Mouse (Mus musculus) hindbrain, embryonic 14.5 days (tissue): ENCODE measurements around the gene Mageb18. TPM values are rescaled to one million over a fixed set of nuclear protein-coding genes. Genes with fewer than 3 reads are reported as not detected.

Source experiments
- ATAC-seq: fragments of 200-750 bp; cut with Nextera tagmentation; 2 replicates; pipeline ENCODE4 v1.8.0; 2017; ENCODE audit warnings: moderate number of reproducible peaks, mild to moderate bottlenecking, moderate TSS enrichment, moderate library complexity; ENCODE audit not compliant: low FRiP score
- DNase-seq: peaks from one replicate; pipeline ENCODE4 v3.0.0-alpha.2; 2015; ENCODE audit warnings: low spot score
- H3K27ac ChIP-seq: fragments of 300-500 bp; sonication (generic); 2 replicates; pipeline ENCODE4 v1.5.1; 2014; ENCODE audit warnings: mild to moderate bottlenecking, moderate library complexity
- H3K27me3 ChIP-seq: fragments of 300-500 bp; sonication (generic); 2 replicates; pipeline ENCODE4 v1.6.1; 2014; ENCODE audit warnings: mild to moderate bottlenecking, low read length, mixed read lengths; ENCODE audit not compliant: control insufficient read depth, insufficient read depth
- H3K36me3 ChIP-seq: fragments of 300-500 bp; sonication (generic); replicated peaks from 2 replicates; pipeline ENCODE4 v1.6.1; 2014; ENCODE audit not compliant: control insufficient read depth, insufficient read depth
- H3K4me1 ChIP-seq: fragments of 300-500 bp; sonication (generic); replicated peaks from 2 replicates; pipeline ENCODE4 v1.6.1; 2014; ENCODE audit warnings: antibody characterized with exemption, low read length, mixed read lengths; ENCODE audit not compliant: control insufficient read depth, insufficient read depth
- H3K4me2 ChIP-seq: fragments of 300-500 bp; sonication (generic); replicated peaks from 2 replicates; pipeline ENCODE4 v1.6.1; 2014; ENCODE audit warnings: mild to moderate bottlenecking, moderate library complexity
- H3K4me3 ChIP-seq: fragments of 300-500 bp; sonication (generic); replicated peaks from 2 replicates; pipeline ENCODE4 v1.5.1; 2014; ENCODE audit warnings: mild to moderate bottlenecking, low read length
- H3K9ac ChIP-seq: fragments of 300-500 bp; sonication (generic); 2 replicates; pipeline ENCODE4 v1.6.1; 2014
- H3K9me3 ChIP-seq: fragments of 300-500 bp; sonication (generic); 2 replicates; pipeline ENCODE4 v1.6.1; 2016; ENCODE audit warnings: low read length; ENCODE audit not compliant: control insufficient read depth
- WGBS: fragments of 180-500 bp; shearing (Covaris S2); extraction: QIAGEN DNeasy Blood & Tissue Kit; methylation state at CpG from one replicate; pipeline ENCODE4 v1.1.7; 2014; 5-methylcytosine and 5-hydroxymethylcytosine counted together
- polyA plus RNA-seq: library from polyadenylated mRNA; unstranded; fragments of >200 nt; fragmentation: Nextera tagmentation; extraction: Ambion mirVana; gene quantifications from 2 replicates; pipeline ENCODE4 v1.2.1, GENCODE M21; 2014

The Mageb18 gene
- polyA plus RNA-seq, 1 experiment from 2014 or later, result not detected

DNA sequence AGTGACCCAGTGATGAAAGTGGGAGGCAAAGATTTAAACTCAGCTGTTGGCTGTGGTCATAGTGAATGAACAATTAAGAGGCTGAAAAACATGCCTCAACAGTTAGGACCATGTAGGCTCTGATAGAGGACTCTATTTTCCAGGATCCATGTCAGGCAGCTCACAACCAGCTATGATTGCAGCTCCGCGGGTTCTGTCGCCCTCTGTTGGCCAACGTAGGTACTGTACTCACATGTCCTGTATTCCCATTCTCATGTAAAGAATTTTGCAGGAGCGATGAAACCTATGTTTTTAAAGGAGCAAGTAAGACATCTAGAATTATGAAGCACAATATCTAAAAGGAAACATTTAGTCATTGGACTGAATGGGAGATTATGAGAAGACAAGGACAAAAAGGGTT is 256.4 kb downstream of the Mageb18 start:
- Histone ChIP-seq H3K4me1 (no peaks in the 10 kb centered on the region), H3K27me3 (no peaks in the 10 kb centered on the region), H3K36me3 (no peaks in the 10 kb centered on the region), H3K4me2 (no peak overlapping the region), H3K4me3 (no peak overlapping the region), H3K9ac (no peak overlapping the region), H3K27ac (no peak overlapping the region), H3K9me3 (no peaks in the 10 kb centered on the region)
- 15% methylated on average over 5 of the region's 5 CpGs for WGBS
- ATAC-seq (no peak), DNase-seq (peak; percentile 39)

DNA sequence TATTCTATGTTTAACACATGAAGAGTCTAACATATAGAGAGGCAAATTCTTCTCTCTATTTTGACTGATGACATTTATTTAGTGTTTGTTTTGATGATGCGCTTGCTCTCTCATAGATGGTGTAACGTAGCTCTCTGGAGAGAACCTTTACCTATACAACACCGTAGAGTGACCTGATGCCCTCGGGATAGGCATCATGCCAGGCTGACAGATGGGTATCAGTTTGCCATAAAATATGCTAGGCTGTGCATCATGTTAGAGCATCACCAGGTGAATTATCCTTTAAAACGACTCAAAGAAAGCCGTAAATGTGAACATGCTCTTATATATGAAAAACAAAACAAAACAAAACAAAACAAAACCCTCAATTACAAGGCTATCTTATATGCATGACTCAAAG is 258.5 kb downstream of the Mageb18 start:
- no peaks in the 10 kb centered on the region for H3K36me3 ChIP-seq
- no peaks in the 10 kb centered on the region for H3K27me3 ChIP-seq
- H3K4me1 ChIP-seq, result no peaks in the 10 kb centered on the region
- H3K4me2 ChIP-seq, result no peak overlapping the region
- WGBS, result 80% methylated on average over 6 of the region's 6 CpGs
- H3K9me3 ChIP-seq, result no peaks in the 10 kb centered on the region
- no peak overlapping the region for H3K9ac ChIP-seq
- ATAC-seq (no peak), DNase-seq (no peak)
- no peak overlapping the region for H3K27ac ChIP-seq
- H3K4me3 ChIP-seq, result no peak overlapping the region

DNA sequence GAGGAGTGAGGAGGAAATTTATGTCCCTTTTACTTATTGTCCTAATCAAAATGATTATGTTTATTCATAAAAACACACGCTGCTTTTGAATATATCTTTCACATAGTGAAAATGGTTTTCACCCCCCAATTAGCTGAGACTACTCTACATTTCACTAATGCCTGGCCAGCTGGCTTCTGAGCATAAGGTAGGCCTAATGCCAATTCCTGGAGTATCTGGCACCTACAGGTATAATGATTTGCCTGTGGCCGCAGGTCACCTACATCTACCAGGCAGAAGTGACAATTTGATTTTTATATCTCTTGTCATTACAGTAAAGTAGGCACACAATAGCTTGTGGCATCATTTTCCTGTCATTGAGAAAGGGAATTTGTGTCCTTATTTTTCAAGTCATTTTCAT is 259.8 kb downstream of the Mageb18 start:
- WGBS, result 76% methylated on average over 2 of the region's 2 CpGs
- DNase-seq (no peak), ATAC-seq (no peak)

DNA sequence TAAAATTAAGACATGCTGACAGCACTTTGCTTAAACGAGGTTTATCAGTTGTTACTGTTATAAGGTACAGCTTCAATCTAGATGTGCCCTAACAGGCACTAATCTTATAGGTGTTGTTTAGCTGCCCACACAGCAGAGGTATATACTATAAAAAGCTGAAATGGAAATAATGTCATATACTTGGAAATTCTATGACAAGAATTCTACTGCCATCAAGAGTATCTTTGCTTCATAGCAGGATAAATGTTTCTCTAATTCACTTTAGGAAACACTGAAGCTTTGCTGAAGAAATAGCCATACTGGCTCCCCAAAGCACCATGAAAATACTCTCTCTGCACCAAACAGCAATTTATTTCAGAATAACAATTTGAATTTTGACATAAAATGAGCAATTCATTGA is 265.9 kb downstream of the Mageb18 start:
- 65% methylated on average over 1 of the region's 1 CpGs for WGBS
- DNase-seq (peak; percentile 30), ATAC-seq (no peak)
- Histone ChIP-seq H3K4me2 (no peak overlapping the region), H3K4me1 (no peaks in the 10 kb centered on the region), H3K9ac (no peak overlapping the region), H3K36me3 (no peaks in the 10 kb centered on the region), H3K27ac (no peak overlapping the region), H3K27me3 (no peaks in the 10 kb centered on the region), H3K9me3 (no peaks in the 10 kb centered on the region), H3K4me3 (no peak overlapping the region)

More for the DNA sequence above, 259.8 kb downstream of the Mageb18 start:
- no peak overlapping the region for H3K9ac ChIP-seq
- H3K9me3 ChIP-seq, result no peaks in the 10 kb centered on the region
- no peak overlapping the region for H3K4me3 ChIP-seq
- H3K27ac ChIP-seq, result no peak overlapping the region
- no peak overlapping the region for H3K4me2 ChIP-seq
- H3K27me3 ChIP-seq, result no peaks in the 10 kb centered on the region
- no peaks in the 10 kb centered on the region for H3K4me1 ChIP-seq
- no peaks in the 10 kb centered on the region for H3K36me3 ChIP-seq

DNA sequence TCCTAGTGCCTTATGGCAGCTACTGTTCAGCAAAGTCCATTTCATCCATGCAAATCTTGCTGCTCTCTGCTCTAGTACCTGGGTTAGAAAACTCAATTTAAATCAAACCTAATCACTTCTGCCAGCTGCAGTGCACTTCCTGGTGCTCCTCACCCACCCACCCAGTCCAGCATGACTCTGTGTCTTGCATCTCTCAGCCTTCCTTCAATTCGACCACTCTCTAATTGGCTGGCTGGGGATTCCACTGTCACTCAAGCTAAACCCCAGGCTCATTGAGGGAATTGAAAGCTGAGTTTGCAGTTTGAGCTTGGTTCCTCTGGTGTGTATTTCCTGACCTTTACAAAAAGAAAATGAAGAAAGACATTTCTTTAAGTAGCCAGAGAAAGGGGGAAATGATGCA is 275.8 kb downstream of the Mageb18 start:
- H3K36me3 ChIP-seq, result no peaks in the 10 kb centered on the region
- H3K27me3 ChIP-seq, result no peaks in the 10 kb centered on the region
- DNase-seq, result no peak
- no peak overlapping the region for H3K9ac ChIP-seq
- ATAC-seq, result no peak
- no peaks in the 10 kb centered on the region for H3K9me3 ChIP-seq
- no peaks in the 10 kb centered on the region for H3K4me1 ChIP-seq
- WGBS, result 32% methylated on average over 1 of the region's 1 CpGs
- no peak overlapping the region for H3K27ac ChIP-seq
- H3K4me2 ChIP-seq, result no peak overlapping the region
- no peak overlapping the region for H3K4me3 ChIP-seq

DNA sequence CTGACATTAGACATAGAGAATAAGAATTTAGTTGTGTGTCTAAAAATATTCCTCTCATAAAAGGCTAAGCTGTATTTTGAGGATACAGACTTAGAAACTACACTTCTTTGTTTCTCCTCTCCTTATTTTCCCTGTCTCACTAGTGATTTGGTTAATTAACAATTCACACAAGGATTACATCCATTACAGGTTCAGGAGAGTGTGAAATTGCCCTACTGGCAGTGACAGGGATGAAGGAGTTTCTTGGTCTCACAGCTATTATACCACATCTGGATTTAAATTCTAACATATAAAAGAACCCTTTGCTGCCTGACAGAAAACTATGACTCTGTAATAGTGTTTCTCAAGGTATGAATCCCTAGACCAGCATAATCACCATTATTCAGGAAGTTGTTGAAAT is 318.8 kb downstream of the Mageb18 start:
- Histone ChIP-seq H3K4me3 (no peak overlapping the region), H3K27me3 (no peaks in the 10 kb centered on the region), H3K4me2 (no peak overlapping the region), H3K9ac (no peak overlapping the region), H3K27ac (no peak overlapping the region), H3K9me3 (0 out of 2 replicates have a peak, but pooled peaks cover 3% of the 10 kb centered on the region), H3K4me1 (no peaks in the 10 kb centered on the region), H3K36me3 (no peaks in the 10 kb centered on the region)
- DNase-seq (no peak), ATAC-seq (no peak)

Other genes with a start within 250 kb of the Mageb18 start
- not detected in 2 replicates for gene Gm5941, start 109.6 kb downstream of the Mageb18 start, polyA plus RNA-seq